Mouse (Mus musculus): ENCODE measurements around the gene Rflnb. TPM values are rescaled to one million over a fixed set of nuclear protein-coding genes. Genes with fewer than 3 reads are reported as not detected.

The Rflnb gene
- polyA plus RNA-seq (2016; fragmentation: Nextera tagmentation; extraction: Ambion mirVana), result 63.2 and 64.5 TPM in 2 replicates

DNA sequence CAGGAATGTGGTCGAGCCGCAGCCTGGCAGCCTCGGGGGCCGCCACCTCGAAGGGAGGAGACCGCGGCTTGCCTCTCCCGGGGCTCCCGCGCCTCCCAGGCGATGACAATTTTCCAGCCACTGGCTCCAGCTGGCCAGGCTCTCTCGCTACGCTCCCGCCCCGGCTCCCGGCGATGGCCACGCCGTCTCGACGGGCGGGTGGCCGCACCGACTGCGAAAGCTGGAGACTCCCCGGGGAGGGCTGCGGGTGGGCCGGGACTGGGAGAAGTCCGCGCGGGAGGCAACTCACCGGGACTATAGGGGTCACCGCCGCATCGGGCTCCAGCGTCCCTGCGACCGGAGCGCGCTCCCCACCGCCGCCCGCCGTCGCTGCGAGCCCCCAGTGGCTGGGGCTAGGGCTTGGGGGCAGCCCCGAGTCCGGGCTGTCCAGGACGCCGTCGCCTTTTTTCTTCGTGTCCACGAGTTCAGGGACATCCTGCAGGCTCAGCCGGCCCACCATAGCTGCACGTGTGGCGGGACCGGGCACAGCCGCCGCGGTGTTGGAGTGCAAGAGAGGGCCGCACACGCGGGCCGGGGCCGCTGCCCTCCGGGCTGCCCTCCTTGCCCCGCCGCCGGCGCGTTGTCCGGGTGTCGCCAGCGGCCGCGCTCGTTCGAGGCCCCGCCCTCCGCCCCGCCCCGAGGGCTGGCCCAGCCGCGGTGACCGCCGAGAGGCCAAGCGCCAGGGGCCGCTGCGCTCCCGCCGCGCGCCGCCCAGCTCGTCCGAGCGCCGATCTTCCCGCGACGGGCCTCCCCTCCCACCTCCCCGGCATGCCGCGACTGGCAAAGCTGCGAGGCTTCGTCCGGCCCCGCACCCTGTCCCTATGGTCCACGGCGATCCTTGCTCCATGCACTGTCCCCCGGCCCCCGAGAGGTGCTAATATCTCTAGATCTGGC lies at the start of gene Rflnb:
Gene Rflnb (minus strand): TSS at position 644 of the 933 bp plus-strand sequence.
- Histone ChIP-seq H3K9me3 (no peaks in the 10 kb centered on the region), H3K27ac (peak within 1 kb of the TSS; percentile 87), H3K36me3 (no peaks in the 10 kb centered on the region; the same call in 1 of the 2 replicates), H3K4me1 (peaks cover 24% of the 10 kb centered on the region), H3K4me2 (replicated peaks) (peak within 1 kb of the TSS; percentile 83), H3K4me3 (peak within 1 kb of the TSS; percentile 85), H3K9ac (peak within 1 kb of the TSS; percentile 73), H3K27me3 (no peaks in the 10 kb centered on the region; the same call in 1 of the 2 replicates)
- under 1% methylated on average over 86 of the region's 112 CpGs for WGBS
- ATAC-seq (ENCODE audit: insufficient number of reproducible peaks, insufficient read depth, low FRiP score, low TSS enrichment), result peak; percentile 74

DNA sequence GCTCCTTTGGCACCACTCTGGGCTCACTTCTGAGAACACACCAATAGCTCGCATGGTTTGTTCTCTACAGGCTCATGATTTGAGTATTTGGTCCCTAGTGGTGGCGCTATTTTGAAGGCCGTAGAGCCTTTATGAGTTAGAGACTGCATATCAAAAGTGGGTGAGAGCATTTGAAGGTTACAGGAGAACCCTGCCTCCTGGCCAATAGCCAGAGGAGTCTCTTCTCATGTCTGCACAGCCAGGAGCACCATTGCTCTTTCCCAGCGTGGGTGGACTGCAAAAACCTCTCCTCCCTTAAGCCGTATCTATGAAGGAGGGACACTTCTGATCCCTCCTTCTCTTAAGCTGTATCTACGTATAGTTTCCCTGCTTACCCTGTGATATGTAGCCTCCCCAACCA lies 49.8 kb upstream of the Rflnb start:
- Histone ChIP-seq H3K4me1 (peaks cover 19% of the 10 kb centered on the region), H3K36me3 (peaks cover 43% of the 10 kb centered on the region), H3K9me3 (no peaks in the 10 kb centered on the region), H3K4me2 (replicated peaks) (no peak overlapping the region), H3K27me3 (no peaks in the 10 kb centered on the region), H3K27ac (no peak overlapping the region), H3K4me3 (no peak overlapping the region), H3K9ac (no peak overlapping the region)
- 88% methylated on average over 6 of the region's 6 CpGs for whole genome bisulfite sequencing
- no peak for ATAC-seq (ENCODE audit: insufficient number of reproducible peaks, insufficient read depth, low FRiP score, low TSS enrichment)

DNA sequence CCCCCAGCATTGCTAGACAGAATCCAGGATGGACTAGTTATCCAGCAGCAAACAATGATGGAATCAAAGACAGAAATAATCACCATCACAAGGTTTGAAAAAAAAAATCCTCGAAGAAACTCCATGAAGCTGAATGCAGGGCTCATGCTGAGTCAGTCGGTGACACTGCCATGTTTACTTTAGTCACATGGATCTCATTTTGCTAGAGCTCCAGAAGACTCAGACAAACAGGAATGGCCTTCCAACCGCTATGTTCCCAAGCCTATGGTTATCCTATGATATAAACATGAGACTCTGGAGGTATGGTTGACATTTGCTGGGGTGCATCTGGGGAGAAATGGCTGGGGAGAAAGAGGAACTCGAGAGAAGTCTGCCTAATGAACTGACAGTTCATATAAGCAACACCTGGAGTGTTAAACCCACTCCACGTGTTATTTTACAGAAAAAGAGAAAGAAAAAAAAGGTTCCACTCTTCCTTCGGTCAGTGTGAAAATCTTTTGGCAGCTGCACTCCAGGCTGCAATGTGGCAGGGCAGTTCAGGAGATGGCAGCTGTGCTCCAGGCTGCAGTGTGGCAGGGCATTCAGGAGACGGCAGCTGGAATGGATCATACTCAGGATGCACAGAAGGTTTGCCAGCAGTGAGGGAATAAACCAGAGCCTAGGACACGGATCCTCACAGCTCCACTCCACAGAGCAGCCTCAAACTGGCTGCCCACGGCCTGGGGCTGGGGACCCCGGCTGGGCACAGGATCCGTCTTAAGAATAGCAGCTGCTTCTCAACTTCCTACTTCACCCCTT lies 46.9 kb upstream of the Rflnb start:
- H3K27ac ChIP-seq, result peak overlapping the region; percentile 58; the same call in 1 of the 2 replicates
- H3K4me3 ChIP-seq, result no peak overlapping the region
- peaks cover 23% of the 10 kb centered on the region for H3K36me3 ChIP-seq
- WGBS, result 44% methylated on average over 11 of the region's 11 CpGs
- peak; percentile 35; the same call in 1 of the 2 replicates for ATAC-seq (ENCODE audit: insufficient number of reproducible peaks, insufficient read depth, low FRiP score, low TSS enrichment)
- H3K9me3 ChIP-seq, result no peaks in the 10 kb centered on the region
- H3K9ac ChIP-seq, result no peak overlapping the region
- no peaks in the 10 kb centered on the region for H3K27me3 ChIP-seq
- peaks cover 19% of the 10 kb centered on the region for H3K4me1 ChIP-seq
- H3K4me2 ChIP-seq (replicated peaks), result no peak overlapping the region

DNA sequence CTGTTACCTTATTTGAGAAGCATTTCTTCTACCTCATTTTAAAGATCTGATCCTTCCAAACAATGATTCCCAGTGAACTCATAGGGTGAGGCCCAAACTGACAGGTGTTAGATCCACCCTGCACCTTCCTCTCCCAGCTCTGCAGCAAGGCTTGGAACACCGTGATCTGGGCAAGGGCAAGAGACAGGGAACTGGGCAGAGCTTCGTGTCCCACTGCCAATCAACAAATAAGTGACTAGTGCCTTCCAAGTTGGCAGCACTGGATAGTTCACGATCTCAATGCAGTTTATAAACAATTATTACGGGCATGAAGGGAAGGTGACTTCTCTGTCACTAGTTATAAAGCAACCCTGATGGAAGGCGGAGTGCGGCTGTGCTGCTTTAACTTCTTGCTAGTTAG lies 42.2 kb upstream of the Rflnb start:
- no peak for ATAC-seq (ENCODE audit: insufficient number of reproducible peaks, insufficient read depth, low FRiP score, low TSS enrichment)
- Histone ChIP-seq H3K4me3 (no peak overlapping the region), H3K4me2 (replicated peaks) (no peak overlapping the region), H3K4me1 (peaks cover 11% of the 10 kb centered on the region), H3K9ac (no peak overlapping the region), H3K36me3 (peaks cover 7% of the 10 kb centered on the region; the same call in 1 of the 2 replicates), H3K9me3 (no peaks in the 10 kb centered on the region), H3K27ac (no peak overlapping the region), H3K27me3 (no peaks in the 10 kb centered on the region)
- WGBS, result 92% methylated on average over 6 of the region's 6 CpGs

DNA sequence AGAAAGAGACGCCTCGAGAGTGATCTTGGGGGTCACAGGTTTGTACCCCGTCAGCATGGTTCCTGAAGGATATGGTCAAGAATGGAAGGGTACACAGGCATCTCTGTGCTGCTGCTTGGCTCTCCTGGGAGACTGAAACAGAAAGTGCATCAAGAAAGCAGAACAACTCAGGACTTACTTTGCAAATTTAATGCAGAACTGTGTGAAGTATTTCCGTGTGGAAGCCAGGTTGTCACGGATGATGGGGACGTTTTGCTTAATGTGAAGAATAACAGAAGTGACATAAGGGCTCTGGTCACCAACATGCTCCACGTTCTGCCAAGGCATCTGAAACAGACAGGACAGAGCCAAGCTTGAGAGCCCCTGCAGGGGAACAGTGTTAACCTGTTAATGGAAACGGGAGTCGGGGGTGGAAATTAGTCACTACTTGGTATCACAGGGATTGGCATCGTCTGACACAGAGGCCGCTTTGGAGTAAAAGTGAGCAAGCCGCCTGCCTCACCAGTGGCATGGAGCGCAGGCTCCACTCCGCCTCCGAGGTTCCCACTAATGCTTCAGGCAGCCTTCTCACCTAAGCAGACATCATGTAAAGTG lies 39.1 kb upstream of the Rflnb start:
- H3K4me3 ChIP-seq, result no peak overlapping the region
- H3K9ac ChIP-seq, result no peak overlapping the region
- no peaks in the 10 kb centered on the region for H3K27me3 ChIP-seq
- peaks cover 7% of the 10 kb centered on the region; the same call in 1 of the 2 replicates for H3K36me3 ChIP-seq
- WGBS, result 84% methylated on average over 15 of the region's 15 CpGs
- no peaks in the 10 kb centered on the region for H3K9me3 ChIP-seq
- no peaks in the 10 kb centered on the region for H3K4me1 ChIP-seq
- H3K4me2 ChIP-seq (replicated peaks), result no peak overlapping the region
- no peak for ATAC-seq (ENCODE audit: insufficient number of reproducible peaks, insufficient read depth, low FRiP score, low TSS enrichment)
- H3K27ac ChIP-seq, result no peak overlapping the region

DNA sequence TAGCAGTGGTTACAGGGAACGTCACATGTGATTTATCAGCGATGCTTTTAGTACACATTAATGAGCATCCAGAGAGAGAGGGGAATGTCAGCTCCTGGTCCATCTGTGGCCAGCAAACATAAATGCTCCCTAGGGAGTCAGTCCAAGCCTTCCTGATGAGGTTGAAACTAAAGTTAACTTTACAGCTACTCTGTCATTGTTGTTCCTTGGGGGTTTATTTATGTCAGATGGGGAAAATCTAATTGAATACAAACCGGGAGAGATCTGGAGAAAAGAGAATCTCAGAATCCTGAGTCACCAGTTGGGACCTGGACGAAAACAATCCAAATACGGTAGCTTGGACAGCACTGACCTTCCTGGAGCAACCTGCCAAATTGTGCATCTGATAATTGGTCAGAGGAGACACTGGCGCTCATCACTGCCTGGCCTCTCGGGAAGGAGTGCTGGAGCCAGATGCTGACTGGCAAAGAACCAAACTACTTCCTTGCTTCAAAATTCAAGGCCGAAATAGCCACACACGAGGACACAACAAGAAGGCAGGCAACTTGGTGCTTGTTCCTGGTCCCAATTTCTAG lies 38.0 kb upstream of the Rflnb start:
- H3K4me3 ChIP-seq, result no peak overlapping the region
- no peak overlapping the region for H3K27ac ChIP-seq
- 70% methylated on average over 9 of the region's 9 CpGs for WGBS
- no peak for ATAC-seq (ENCODE audit: insufficient number of reproducible peaks, insufficient read depth, low FRiP score, low TSS enrichment)
- no peaks in the 10 kb centered on the region for H3K9me3 ChIP-seq
- H3K9ac ChIP-seq, result no peak overlapping the region
- no peaks in the 10 kb centered on the region for H3K27me3 ChIP-seq
- peaks cover 5% of the 10 kb centered on the region for H3K4me1 ChIP-seq
- no peaks in the 10 kb centered on the region for H3K36me3 ChIP-seq
- H3K4me2 ChIP-seq (replicated peaks), result no peak overlapping the region

DNA sequence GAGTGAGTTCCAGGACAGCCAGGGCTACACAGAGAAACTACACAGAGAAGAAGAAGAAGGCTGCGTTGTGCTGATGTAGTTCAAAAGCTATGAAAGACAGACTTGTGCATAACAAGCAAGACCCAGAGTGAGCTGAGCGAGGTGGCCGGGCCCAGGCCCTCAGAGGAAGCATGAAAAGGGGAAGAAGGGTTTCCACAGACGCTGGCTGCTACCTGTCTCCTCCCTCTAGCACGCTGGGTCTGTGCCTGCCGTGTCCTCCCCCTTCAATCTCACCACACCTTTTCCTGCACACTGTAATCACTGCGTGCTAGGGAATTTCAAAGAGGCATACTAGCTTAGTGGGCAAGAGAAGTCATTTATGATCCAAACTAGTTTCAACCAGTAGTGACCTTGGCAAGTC lies 36.8 kb upstream of the Rflnb start:
- ATAC-seq (ENCODE audit: insufficient number of reproducible peaks, insufficient read depth, low FRiP score, low TSS enrichment), result no peak
- WGBS, result 85% methylated on average over 7 of the region's 7 CpGs
- no peak overlapping the region for H3K4me3 ChIP-seq
- H3K9ac ChIP-seq, result no peak overlapping the region
- H3K4me2 ChIP-seq (replicated peaks), result no peak overlapping the region
- peaks cover 17% of the 10 kb centered on the region for H3K4me1 ChIP-seq
- H3K27me3 ChIP-seq, result no peaks in the 10 kb centered on the region
- no peaks in the 10 kb centered on the region for H3K9me3 ChIP-seq
- H3K36me3 ChIP-seq, result no peaks in the 10 kb centered on the region
- H3K27ac ChIP-seq, result no peak overlapping the region

DNA sequence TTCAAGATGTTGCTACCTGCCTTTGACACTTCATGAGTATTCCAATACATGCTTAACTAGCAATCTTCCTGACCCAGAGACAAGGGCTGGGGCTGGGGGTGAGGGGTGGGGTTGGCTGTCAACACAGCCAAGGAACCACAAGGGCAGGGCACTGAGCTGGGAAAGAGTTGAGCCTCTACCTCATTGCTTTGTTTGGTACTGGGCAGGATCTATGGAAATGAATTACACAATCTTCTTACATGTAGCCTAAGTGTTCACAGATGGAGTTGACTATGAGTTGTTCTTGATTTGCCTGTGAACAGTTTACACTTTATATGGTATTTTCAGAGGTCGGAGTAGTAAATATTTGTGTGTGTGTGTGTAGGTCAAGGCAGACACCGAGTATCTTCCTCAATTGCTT lies 33.3 kb upstream of the Rflnb start:
- H3K9ac ChIP-seq, result no peak overlapping the region
- WGBS, result 87% methylated on average over 2 of the region's 2 CpGs
- peaks cover 26% of the 10 kb centered on the region for H3K4me1 ChIP-seq
- no peaks in the 10 kb centered on the region for H3K27me3 ChIP-seq
- H3K4me2 ChIP-seq (replicated peaks), result no peak overlapping the region
- ATAC-seq (ENCODE audit: insufficient number of reproducible peaks, insufficient read depth, low FRiP score, low TSS enrichment), result no peak
- H3K9me3 ChIP-seq, result no peaks in the 10 kb centered on the region
- 0 out of 2 replicates have a peak overlapping the region, but pooled peaks have one; percentile 30 for H3K27ac ChIP-seq
- H3K36me3 ChIP-seq, result peaks cover 2% of the 10 kb centered on the region; the same call in 1 of the 2 replicates
- H3K4me3 ChIP-seq, result no peak overlapping the region

DNA sequence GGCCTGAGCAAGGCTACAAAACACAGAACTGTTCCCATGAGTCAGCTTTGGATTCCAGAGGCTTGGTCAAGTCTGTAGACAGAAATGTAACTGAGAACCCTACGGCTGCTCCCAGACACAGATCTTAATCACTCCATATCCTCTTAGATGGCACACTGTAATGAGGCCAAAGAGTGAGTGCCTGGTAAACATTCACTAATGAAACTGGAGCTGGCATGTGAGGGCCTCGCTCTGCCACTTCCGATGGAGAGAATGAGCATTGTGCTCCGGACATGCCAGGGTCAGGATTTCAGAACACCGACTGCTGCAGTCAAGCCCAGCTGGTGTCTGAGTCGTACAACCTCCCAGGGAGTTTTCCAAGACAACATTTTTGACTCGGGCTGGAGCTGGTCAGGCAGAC lies 32.4 kb upstream of the Rflnb start:
- no peak overlapping the region for H3K9ac ChIP-seq
- peaks cover 5% of the 10 kb centered on the region; the same call in 1 of the 2 replicates for H3K36me3 ChIP-seq
- H3K4me2 ChIP-seq (replicated peaks), result no peak overlapping the region
- H3K27me3 ChIP-seq, result no peaks in the 10 kb centered on the region
- no peak overlapping the region for H3K4me3 ChIP-seq
- no peak for ATAC-seq (ENCODE audit: insufficient number of reproducible peaks, insufficient read depth, low FRiP score, low TSS enrichment)
- H3K4me1 ChIP-seq, result peaks cover 26% of the 10 kb centered on the region
- WGBS, result 37% methylated on average over 7 of the region's 7 CpGs
- H3K9me3 ChIP-seq, result no peaks in the 10 kb centered on the region
- H3K27ac ChIP-seq, result peak overlapping the region; percentile 61

DNA sequence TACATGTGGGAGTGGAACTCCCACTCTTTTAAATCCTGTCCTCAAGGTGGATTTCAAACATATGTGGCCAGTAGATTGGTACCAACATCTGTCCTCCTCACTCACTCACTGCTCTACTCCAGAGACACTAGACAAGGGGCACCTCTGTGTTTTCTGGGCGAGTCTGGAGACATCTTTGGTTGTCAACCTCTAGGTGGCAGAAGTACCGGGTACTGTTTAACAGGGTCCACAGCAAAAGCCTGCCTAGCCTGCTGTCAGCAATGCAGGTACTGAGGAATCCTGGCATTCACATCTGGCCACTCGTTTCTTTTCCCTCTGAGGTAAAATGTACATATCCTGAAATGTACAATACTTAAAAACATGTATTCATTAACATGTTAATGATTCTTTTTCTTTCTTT lies 28.9 kb upstream of the Rflnb start:
- Histone ChIP-seq H3K9ac (no peak overlapping the region), H3K27me3 (no peaks in the 10 kb centered on the region), H3K27ac (no peak overlapping the region), H3K4me2 (replicated peaks) (no peak overlapping the region), H3K4me1 (peaks cover 36% of the 10 kb centered on the region), H3K9me3 (no peaks in the 10 kb centered on the region), H3K36me3 (peaks cover 5% of the 10 kb centered on the region; the same call in 1 of the 2 replicates), H3K4me3 (no peak overlapping the region)
- WGBS, result 27% methylated on average over 3 of the region's 3 CpGs
- ATAC-seq (ENCODE audit: insufficient number of reproducible peaks, insufficient read depth, low FRiP score, low TSS enrichment), result no peak

DNA sequence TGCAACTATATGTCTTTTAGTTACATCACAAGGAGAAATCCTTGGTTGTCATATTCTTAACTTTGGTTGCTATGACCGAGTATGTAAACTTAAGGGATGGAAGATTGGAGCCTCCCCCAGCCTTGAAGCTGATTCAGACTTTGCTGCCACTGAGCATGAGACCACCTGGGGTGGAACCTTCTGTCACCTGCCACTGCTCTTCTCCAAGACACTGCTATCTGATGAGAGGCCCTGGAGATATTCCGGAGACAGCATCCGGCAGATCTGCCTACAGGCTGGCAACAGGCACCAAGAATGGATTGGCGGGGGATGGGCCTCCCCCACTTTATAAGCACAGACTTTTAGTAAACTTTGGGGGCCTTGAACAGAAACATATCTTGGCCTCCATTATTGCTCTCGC lies 24.9 kb upstream of the Rflnb start:
- 82% methylated on average over 5 of the region's 5 CpGs for WGBS
- peaks cover 20% of the 10 kb centered on the region; the same call in 1 of the 2 replicates for H3K4me1 ChIP-seq
- H3K27me3 ChIP-seq, result no peaks in the 10 kb centered on the region
- H3K4me2 ChIP-seq (replicated peaks), result no peak overlapping the region
- ATAC-seq (ENCODE audit: insufficient number of reproducible peaks, insufficient read depth, low FRiP score, low TSS enrichment), result no peak
- H3K9me3 ChIP-seq, result no peaks in the 10 kb centered on the region
- no peak overlapping the region for H3K4me3 ChIP-seq
- no peak overlapping the region for H3K27ac ChIP-seq
- peaks cover 5% of the 10 kb centered on the region; the same call in 1 of the 2 replicates for H3K36me3 ChIP-seq
- H3K9ac ChIP-seq, result no peak overlapping the region

All from embryonic facial prominence, embryonic 12.5 days (tissue).